Mouse (Mus musculus) embryonic stem cell, embryonic (primary cell): ENCODE data around the gene Tmcc3.

Source experiments
- CTCF ChIA-PET, 4 experiments: fragments of 300-600 bp in 2 of 4; fragments of 350-600 bp in 2 of 4; sonication (Branson Sonifier 250); formaldehyde crosslinking; loops; one replicate each; lab custom pipeline; 2022; ENCODE audit warnings: inconsistent platforms in 2 of 4; lab: Charles Lee
- POLR2A ChIA-PET, 4 experiments: fragments of 300-600 bp in 2 of 4; fragments of 350-600 bp in 2 of 4; sonication (Branson Sonifier 250); formaldehyde crosslinking; loops; one replicate each; lab custom pipeline; 2022; ENCODE audit warnings: antibody characterized with exemption in 4 of 4, inconsistent platforms in 1 of 4; lab: Charles Lee

Tmcc3 gene

GRCm38 (mm10) chr10:94508863-94509262 lies 197.1 kb downstream of the Tmcc3 start:
- POLR2A ChIA-PET: interaction anchor here in 1 of 4 experiments (0.6 kb wide), 1 partner anchor 23 kb away, joined by 4 read pairs; no protein-coding TSS in a partner anchor
- CTCF ChIA-PET: no interaction called here

GRCm38 (mm10) chr10:94512771-94513170 lies 201.0 kb downstream of the Tmcc3 start:
- ChIA-PET CTCF (no interaction called here), POLR2A (no interaction called here)

GRCm38 (mm10) chr10:94514091-94514505 lies 202.3 kb downstream of the Tmcc3 start:
- ChIA-PET POLR2A (interaction anchor here in 2 of 4 experiments (0.7 to 2.0 kb wide), 8 partner anchors 14 to 44 kb away, joined by 3 to 14 read pairs (median 4); no protein-coding TSS in a partner anchor), CTCF (interaction anchor here in 3 of 4 experiments (0.5 to 1.3 kb wide), 3 partner anchors 95 to 955 kb away, joined by 3 to 4 read pairs (median 4); no protein-coding TSS in a partner anchor)

- POLR2A ChIA-PET: interaction anchor here in 2 of 4 experiments (0.9 to 2.0 kb wide), 9 partner anchors 8 to 43 kb away, joined by 3 to 14 read pairs (median 4); no protein-coding TSS in a partner anchor
Measured at GRCm38 (mm10) chr10:94514506-94515178, 202.9 kb downstream of the Tmcc3 start.

GRCm38 (mm10) chr10:94515179-94515545 lies 203.4 kb downstream of the Tmcc3 start:
- CTCF ChIA-PET: interaction anchor here in 1 of 4 experiments (0.9 kb wide), 1 partner anchor 94 kb away, joined by 3 read pairs; no protein-coding TSS in a partner anchor
- POLR2A ChIA-PET: interaction anchor here (0.6 to 2.0 kb wide), 9 partner anchors 9 to 353 kb away, joined by 3 to 14 read pairs (median 3); no protein-coding TSS in a partner anchor

More at GRCm38 (mm10) chr10:94514506-94515178, 202.9 kb downstream of the Tmcc3 start:
- CTCF ChIA-PET: interaction anchor here in 3 of 4 experiments (0.5 to 1.3 kb wide), 3 partner anchors 94 to 954 kb away, joined by 3 to 4 read pairs (median 4); no protein-coding TSS in a partner anchor

- POLR2A ChIA-PET: interaction anchor here (0.6 to 2.0 kb wide), 8 partner anchors 9 to 1481 kb away, joined by 3 to 14 read pairs (median 3); no protein-coding TSS in a partner anchor
- CTCF ChIA-PET: no interaction called here
Measured at GRCm38 (mm10) chr10:94515583-94515982, 203.8 kb downstream of the Tmcc3 start.

GRCm38 (mm10) chr10:94519887-94520286 lies 208.1 kb downstream of the Tmcc3 start:
- ChIA-PET CTCF (interaction anchor here in 2 of 4 experiments (0.6 to 0.7 kb wide), 3 partner anchors 50 to 284 kb away, joined by 3 to 6 read pairs (median 4); no protein-coding TSS in a partner anchor), POLR2A (interaction anchor here (0.6 to 1.5 kb wide), 10 partner anchors 9 to 1324 kb away, joined by 3 to 6 read pairs (median 4); no protein-coding TSS in a partner anchor)

GRCm38 (mm10) chr10:94520306-94521106 lies 208.8 kb downstream of the Tmcc3 start:
- ChIA-PET POLR2A (interaction anchor here (0.6 to 1.5 kb wide), 11 partner anchors 9 to 1325 kb away, joined by 3 to 6 read pairs (median 3); no protein-coding TSS in a partner anchor), CTCF (interaction anchor here in 2 of 4 experiments (0.6 to 0.7 kb wide), 4 partner anchors 49 to 285 kb away, joined by 3 to 6 read pairs (median 4); no protein-coding TSS in a partner anchor)

- POLR2A ChIA-PET: interaction anchor here in 2 of 4 experiments (0.9 to 1.5 kb wide), 3 partner anchors 8 to 10 kb away, joined by 3 to 4 read pairs (median 3); no protein-coding TSS in a partner anchor
- CTCF ChIA-PET: no interaction called here
Measured at GRCm38 (mm10) chr10:94521107-94521401, 209.3 kb downstream of the Tmcc3 start.

- CTCF ChIA-PET: interaction anchor here in 1 of 4 experiments (0.6 kb wide), 2 partner anchors 96 to 253 kb away, joined by 3 to 5 read pairs; no protein-coding TSS in a partner anchor
- POLR2A ChIA-PET: interaction anchor here in 1 of 4 experiments (1.3 kb wide), 1 partner anchor 10 kb away, joined by 5 read pairs; no protein-coding TSS in a partner anchor
Measured at GRCm38 (mm10) chr10:94521776-94522175, 210.0 kb downstream of the Tmcc3 start.

GRCm38 (mm10) chr10:94523297-94523696 lies 211.5 kb downstream of the Tmcc3 start:
- ChIA-PET POLR2A (no interaction called here), CTCF (no interaction called here)

- ChIA-PET POLR2A (no interaction called here), CTCF (no interaction called here)
Measured at GRCm38 (mm10) chr10:94523711-94524156, 212.0 kb downstream of the Tmcc3 start.

- ChIA-PET CTCF (no interaction called here), POLR2A (interaction anchor here in 1 of 4 experiments (1.0 kb wide), 1 partner anchor 15 kb away, joined by 5 read pairs; no protein-coding TSS in a partner anchor)
Measured at GRCm38 (mm10) chr10:94524966-94525365, 213.2 kb downstream of the Tmcc3 start.

- CTCF ChIA-PET: no interaction called here
- POLR2A ChIA-PET: interaction anchor here in 1 of 4 experiments (1.0 kb wide), 1 partner anchor 15 kb away, joined by 5 read pairs; no protein-coding TSS in a partner anchor
Measured at GRCm38 (mm10) chr10:94525784-94526183, 214.0 kb downstream of the Tmcc3 start.

GRCm38 (mm10) chr10:94526834-94527233 lies 215.1 kb downstream of the Tmcc3 start:
- ChIA-PET POLR2A (no interaction called here), CTCF (no interaction called here)

GRCm38 (mm10) chr10:94527248-94527647 lies 215.5 kb downstream of the Tmcc3 start:
- CTCF ChIA-PET: no interaction called here
- POLR2A ChIA-PET: no interaction called here

GRCm38 (mm10) chr10:94530079-94530478 lies 218.3 kb downstream of the Tmcc3 start:
- CTCF ChIA-PET: no interaction called here
- POLR2A ChIA-PET: interaction anchor here in 1 of 4 experiments (1.1 to 2.7 kb wide), 3 partner anchors 14 to 103 kb away, joined by 3 to 8 read pairs (median 5); no protein-coding TSS in a partner anchor

GRCm38 (mm10) chr10:94531482-94531881 lies 219.7 kb downstream of the Tmcc3 start:
- ChIA-PET CTCF (interaction anchor here in 1 of 4 experiments (1.0 kb wide), 1 partner anchor 18 kb away, joined by 3 read pairs; no protein-coding TSS in a partner anchor), POLR2A (interaction anchor here in 3 of 4 experiments (0.6 to 3.6 kb wide), 16 partner anchors 10 to 106 kb away, joined by 3 to 14 read pairs (median 4); no protein-coding TSS in a partner anchor)
